27 mouse cellular contexts compared by ENCODE assay signal in the genomic region with DNA sequence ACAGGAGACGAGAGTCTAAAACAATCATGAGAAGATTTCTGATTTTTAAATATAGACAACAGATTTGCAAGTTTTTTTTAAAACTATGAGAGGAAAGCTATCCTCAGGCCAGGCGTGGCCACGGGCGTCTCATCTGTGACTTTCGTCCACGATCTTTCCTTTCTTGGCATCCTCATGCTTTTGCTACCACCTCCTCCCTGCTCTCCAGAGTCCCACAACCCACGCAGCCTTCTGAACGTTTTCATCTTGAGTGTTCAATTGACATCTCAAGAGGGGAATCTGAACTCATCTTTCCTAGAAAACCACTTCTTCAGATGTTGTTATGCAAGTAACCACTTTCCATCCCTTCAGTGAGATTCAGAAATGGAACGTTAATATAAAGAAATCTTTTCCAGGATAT.
"Had no signal": no experiment of that assay in that cellular context is flagged by ENCODE, and none has a peak within 500 bp of the region (broad histone marks: within the 10 kb centered on the region; RNA-seq: fewer than 3 reads in every experiment).

No protein-coding gene starts in this region.

- H3K9ac ChIP-seq: embryonic facial prominence, embryonic 12.5 days; embryonic facial prominence, embryonic 13.5 days; embryonic facial prominence, embryonic 15.5 days; forebrain, embryonic 12.5 days; forebrain, embryonic 13.5 days; forebrain, embryonic 15.5 days; forebrain, postnatal 0 days had no signal

- H3K4me1 ChIP-seq: forebrain, embryonic 10.5 days; forebrain, embryonic 12.5 days; forebrain, embryonic 13.5 days had no signal

- H3K4me2 ChIP-seq: embryonic facial prominence, embryonic 12.5 days; embryonic facial prominence, embryonic 13.5 days; embryonic facial prominence, embryonic 15.5 days; forebrain, embryonic 12.5 days; forebrain, embryonic 13.5 days; forebrain, embryonic 15.5 days had no signal

- H3K36me3 ChIP-seq: embryonic facial prominence, embryonic 10.5 days; embryonic facial prominence, embryonic 12.5 days; embryonic facial prominence, embryonic 13.5 days; embryonic facial prominence, embryonic 15.5 days; forebrain, embryonic 10.5 days; forebrain, embryonic 12.5 days; forebrain, embryonic 15.5 days had no signal

- H3K27me3 ChIP-seq: embryonic facial prominence, embryonic 12.5 days; embryonic facial prominence, embryonic 13.5 days; embryonic facial prominence, embryonic 15.5 days; forebrain, embryonic 12.5 days; forebrain, embryonic 13.5 days; forebrain, embryonic 15.5 days had no signal

- H3K4me3 ChIP-seq: embryonic facial prominence, embryonic 10.5 days; embryonic facial prominence, embryonic 12.5 days; embryonic facial prominence, embryonic 13.5 days; embryonic facial prominence, embryonic 15.5 days; erythroblast, embryonic 14.5 days; forebrain, embryonic 10.5 days; forebrain, embryonic 12.5 days; forebrain, embryonic 13.5 days; forebrain, embryonic 15.5 days; gastrocnemius, adult 2 months; heart, adult 2 months had no signal

- H3K9me3 ChIP-seq: embryonic facial prominence, embryonic 10.5 days; embryonic facial prominence, embryonic 12.5 days; embryonic facial prominence, embryonic 13.5 days; embryonic facial prominence, embryonic 15.5 days; forebrain, embryonic 10.5 days; forebrain, embryonic 12.5 days; forebrain, embryonic 13.5 days; forebrain, embryonic 15.5 days had no signal

- DNase-seq: cerebellum, adult 8-10 months; cerebellum, adult 9-10 months; cerebellum, adult 9-11 months; cerebellum, postnatal 10 days; cerebellum, postnatal 14 days; cerebellum, postnatal 25 days; cerebellum, postnatal 36 days; embryo, embryonic 11 days; forebrain, postnatal 0 days; gastrocnemius, adult 2 months; gastrocnemius, postnatal 10 days; gastrocnemius, postnatal 14 days; gastrocnemius, postnatal 25 days; gastrocnemius, postnatal 36 days; heart, adult 18-20 months; heart, adult 2 months had no signal

- H3K27ac ChIP-seq: embryonic facial prominence, embryonic 10.5 days; embryonic facial prominence, embryonic 12.5 days; embryonic facial prominence, embryonic 13.5 days; embryonic facial prominence, embryonic 15.5 days; forebrain, embryonic 10.5 days; forebrain, embryonic 12.5 days; forebrain, embryonic 13.5 days; forebrain, embryonic 15.5 days; gastrocnemius, adult 2 months; heart, adult 2 months had no signal

- ATAC-seq: forebrain, embryonic 13.5 days; forebrain, embryonic 14.5 days; forebrain, embryonic 15.5 days; forebrain, embryonic 16.5 days; forebrain, postnatal 0 days had no signal
